Mouse (Mus musculus) gonadal fat pad, adult 2 months (tissue): Measurements from ENCODE around the gene Dram1. TPM values are rescaled to one million over a fixed set of nuclear protein-coding genes. Genes with fewer than 3 reads are reported as not detected.

Experiments used
- DNase-seq: peaks from one replicate; pipeline ENCODE4 v3.0.0-alpha.2; 2012; ENCODE audit warnings: low read depth
- polyA plus RNA-seq: library from polyadenylated mRNA; depleted of rRNA; stranded (reverse); fragments of >200 nt; gene quantifications from 2 replicates; pipeline ENCODE4 v1.2.3, GENCODE M21; 2012; rRNA removed

The Dram1 gene
- polyA plus RNA-seq, 1 experiment: 108 TPM

DNA sequence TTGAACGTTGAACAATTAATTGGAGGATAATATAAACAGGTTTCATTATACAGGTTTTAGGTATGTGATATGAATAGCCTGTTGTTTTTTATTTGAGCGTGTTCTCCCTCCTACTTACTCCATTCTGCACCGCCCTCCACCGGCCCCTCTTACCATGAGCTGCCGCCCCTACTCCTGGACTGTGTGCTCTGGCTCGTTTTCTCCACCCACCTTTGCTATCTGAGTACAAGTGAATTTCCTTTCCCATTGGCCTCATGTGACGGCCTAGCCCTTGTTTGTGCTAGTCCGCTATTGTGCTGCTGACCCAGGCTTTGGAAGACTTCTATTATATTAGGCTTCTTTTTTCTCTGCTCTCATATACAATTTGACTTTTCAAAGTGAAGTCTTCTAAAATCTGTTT, 91.6 kb downstream of the Dram1 start:
- DNase-seq: no peak

DNA sequence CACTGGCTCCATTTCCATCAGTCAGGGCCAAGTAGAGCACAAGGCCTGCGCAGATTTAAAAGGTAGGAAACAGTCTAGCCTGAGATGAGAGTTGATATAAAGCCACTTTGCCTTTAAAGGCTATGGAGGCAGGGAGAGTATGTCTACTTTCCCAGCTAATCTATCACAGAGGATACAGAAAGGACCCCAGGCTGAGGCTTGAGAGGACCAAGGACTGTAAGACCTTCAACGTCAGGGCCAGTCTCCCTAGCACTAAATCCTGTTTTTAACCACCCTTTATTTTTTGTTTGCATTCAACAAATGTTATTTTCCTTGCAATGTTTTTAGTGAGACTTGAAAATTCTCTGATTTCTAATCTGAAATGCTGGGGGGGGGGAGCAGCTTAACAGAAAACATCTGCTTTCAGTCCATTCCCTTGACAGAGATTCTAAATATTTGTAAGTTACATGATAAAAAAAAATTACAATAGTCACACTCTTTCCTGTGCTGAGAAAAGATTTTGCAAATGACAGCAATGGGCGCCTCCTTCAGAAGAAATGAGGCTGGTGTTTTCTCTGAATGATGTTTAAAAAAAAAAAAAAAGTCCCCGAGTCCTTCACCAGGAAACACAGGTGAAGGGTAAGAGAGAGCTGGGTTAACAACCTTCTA, 94.4 kb downstream of the Dram1 start:
- DNase-seq: no peak

DNA sequence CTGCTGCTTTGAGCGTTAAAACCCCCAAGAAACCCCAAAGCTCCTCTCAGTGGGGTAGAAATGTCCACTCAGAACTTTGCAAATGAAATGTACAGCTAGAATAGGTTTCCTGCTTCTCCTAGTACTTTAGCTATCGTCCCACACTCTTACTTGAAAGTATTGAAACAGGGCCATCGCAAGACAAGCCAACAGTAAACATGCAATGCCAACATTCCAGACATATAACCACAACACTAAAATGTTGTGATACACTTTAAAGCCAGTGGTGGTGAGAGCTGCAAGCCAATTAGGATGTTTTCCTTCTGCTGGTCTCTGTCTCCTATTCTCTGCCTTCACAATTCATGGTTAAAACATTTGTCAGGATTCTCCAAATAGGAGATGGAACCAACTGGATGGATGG, 97.2 kb downstream of the Dram1 start:
- DNase-seq: no peak

DNA sequence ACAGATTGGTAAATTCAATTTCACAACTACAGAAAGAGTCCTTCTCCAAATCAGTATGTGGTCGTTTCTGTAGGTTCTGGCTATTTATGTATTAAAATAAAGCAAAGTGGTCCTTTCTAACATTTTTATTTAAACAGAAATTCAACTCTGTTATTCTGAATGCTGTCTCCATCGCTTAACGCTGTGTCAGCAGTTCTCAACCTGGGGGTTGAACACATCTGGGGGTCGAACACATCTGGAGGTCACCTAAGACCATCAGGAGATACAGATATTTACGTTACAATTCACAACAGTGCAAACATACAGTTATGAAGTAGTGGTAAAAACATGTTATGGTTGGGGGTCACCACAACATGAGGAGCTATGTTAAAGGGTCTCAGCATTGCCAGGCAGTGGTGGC, 104.8 kb downstream of the Dram1 start:
- DNase-seq: no peak

Other genes with a start within 250 kb of the Dram1 start
- 0.24 and 0.34 TPM in 2 replicates for gene Parpbp, start 232.1 kb downstream of the Dram1 start, polyA plus RNA-seq
- gene Nup37, start 232.1 kb downstream of the Dram1 start, polyA plus RNA-seq: 4.1 and 4.9 TPM in 2 replicates
- 33.4 and 35.2 TPM in 2 replicates for gene Washc3, start 178.0 kb downstream of the Dram1 start, polyA plus RNA-seq
- gene Gnptab, start 52 bp upstream of the Dram1 start, polyA plus RNA-seq: 17.6 and 25.2 TPM in 2 replicates
- gene Sycp3, start 80.5 kb upstream of the Dram1 start, polyA plus RNA-seq: 0.10 and 0.42 TPM in 2 replicates
- 226 and 257 TPM in 2 replicates for gene Chpt1, start 125.0 kb upstream of the Dram1 start, polyA plus RNA-seq
- gene Mybpc1, start 226.1 kb upstream of the Dram1 start, polyA plus RNA-seq: 4.8 and 6.0 TPM in 2 replicates